Mouse (Mus musculus) heart, postnatal 14 days (tissue): Measurements from ENCODE around the gene Cdkn2aipnl. TPM values are rescaled to one million over a fixed set of nuclear protein-coding genes. Genes with fewer than 3 reads are reported as not detected.

Source experiments
- DNase-seq, 2 experiments: peaks; one replicate each; pipeline ENCODE4 v3.0.0; 2021 to 2022
- intact Hi-C: fragments of 180-260 bp; cut with DNase I; formaldehyde crosslinking; loops from one replicate; pipeline ENCODE4 v1.15.1; 2025
- total RNA-seq, 2 experiments: library from RNA; stranded (reverse); gene quantifications; 2 replicates each; pipeline ENCODE4 v1.2.3; 2021

The Cdkn2aipnl gene
- total RNA-seq, 2 experiments from 2014 or later: 13.0 to 16.2 TPM

- intact Hi-C loops: no loop called here
- no peak for DNase-seq
Measured at GRCm38 (mm10) chr11:51944239-51944638, 23.2 kb upstream of the Cdkn2aipnl start.

GRCm38 (mm10) chr11:51945548-51945947, 21.9 kb upstream of the Cdkn2aipnl start:
- DNase-seq: peak; percentile 23 to 31
- intact Hi-C loops: no loop called here

- intact Hi-C loops: no loop called here
- no peak for DNase-seq
Measured at GRCm38 (mm10) chr11:51946144-51946543, 21.3 kb upstream of the Cdkn2aipnl start.

GRCm38 (mm10) chr11:51949155-51949840, 18.2 kb upstream of the Cdkn2aipnl start:
- intact Hi-C loops: no loop called here
- DNase-seq: no peak

- intact Hi-C loops: no loop called here
- no peak for DNase-seq
Measured at GRCm38 (mm10) chr11:51949919-51950318, 17.5 kb upstream of the Cdkn2aipnl start.

GRCm38 (mm10) chr11:51951861-51952420, 15.5 kb upstream of the Cdkn2aipnl start:
- intact Hi-C loops: no loop called here
- DNase-seq: no peak

- intact Hi-C loops: no loop called here
Measured at GRCm38 (mm10) chr11:51956112-51956511, 11.3 kb upstream of the Cdkn2aipnl start.

GRCm38 (mm10) chr11:51957760-51958159, 9.7 kb upstream of the Cdkn2aipnl start:
- intact Hi-C loops: no loop called here
- DNase-seq: no peak

More at GRCm38 (mm10) chr11:51956112-51956511, 11.3 kb upstream of the Cdkn2aipnl start:
- DNase-seq: no peak

GRCm38 (mm10) chr11:51959511-51959910, 8.0 kb upstream of the Cdkn2aipnl start:
- intact Hi-C loops: no loop called here

GRCm38 (mm10) chr11:51960061-51960460, 7.4 kb upstream of the Cdkn2aipnl start:
- intact Hi-C loops: no loop called here

More at GRCm38 (mm10) chr11:51959511-51959910, 8.0 kb upstream of the Cdkn2aipnl start:
- no peak for DNase-seq

GRCm38 (mm10) chr11:51960967-51961471, 6.4 kb upstream of the Cdkn2aipnl start:
- intact Hi-C loops: no loop called here
- peak in 1 of 2 experiments; percentile 24 for DNase-seq

More at GRCm38 (mm10) chr11:51960061-51960460, 7.4 kb upstream of the Cdkn2aipnl start:
- no peak for DNase-seq

- DNase-seq: no peak
- intact Hi-C loops: no loop called here
Measured at GRCm38 (mm10) chr11:51961761-51962160, 5.7 kb upstream of the Cdkn2aipnl start.

- DNase-seq: no peak
- intact Hi-C loops: no loop called here
Measured at GRCm38 (mm10) chr11:51962277-51962676, 5.2 kb upstream of the Cdkn2aipnl start.

GRCm38 (mm10) chr11:51966651-51967050, 810 bp upstream of the Cdkn2aipnl start:
- DNase-seq: no peak
- intact Hi-C loops: loop anchor here (1.0 to 2.0 kb wide), 3 partner anchors 50 to 148 kb away; partner anchors contain the start of gene Jade2

- intact Hi-C loops: no loop called here
- no peak for DNase-seq
Measured at GRCm38 (mm10) chr11:51968896-51969295, 1.4 kb downstream of the Cdkn2aipnl start.

- DNase-seq: no peak
- intact Hi-C loops: no loop called here
Measured at GRCm38 (mm10) chr11:51969511-51969910, 2.0 kb downstream of the Cdkn2aipnl start.

- DNase-seq: no peak
- intact Hi-C loops: no loop called here
Measured at GRCm38 (mm10) chr11:51971644-51972043, 4.2 kb downstream of the Cdkn2aipnl start.

GRCm38 (mm10) chr11:51999611-52000289, 32.3 kb downstream of the Cdkn2aipnl start:
- DNase-seq: peak; percentile 71 to 72
- intact Hi-C loops: loop anchor here (5.0 to 10.0 kb wide), 3 partner anchors 98 to 385 kb away; partner anchors contain the start of genes Nhp2, Ppp2ca, Sar1b and Sec24a

- intact Hi-C loops: loop anchor here (5.0 to 10.0 kb wide), 3 partner anchors 97 to 386 kb away; partner anchors contain the start of genes Nhp2, Ppp2ca, Sar1b and Sec24a
- DNase-seq: peak; percentile 90 to 94
Measured at GRCm38 (mm10) chr11:52000290-52000962, 33.0 kb downstream of the Cdkn2aipnl start, which contains the start of gene Ube2b. Gene Ube2b (minus strand): TSS chr11:52000762.

- intact Hi-C loops: loop anchor here (5.0 to 10.0 kb wide), 3 partner anchors 96 to 387 kb away; partner anchors contain the start of genes Nhp2, Ppp2ca, Sar1b and Sec24a
- no peak for DNase-seq
Measured at GRCm38 (mm10) chr11:52001341-52001740, 33.9 kb downstream of the Cdkn2aipnl start.
